19 mouse cellular contexts compared by ENCODE assay signal in genomic region chr4:154346731-154347522, GRCm38 (mm10). TPM values are rescaled to one million over a fixed set of nuclear protein-coding genes. Genes with fewer than 3 reads are reported as not detected.
DNase-seq lines count a peak whose midpoint lies in the region; ATAC-seq and TF ChIP-seq lines count a peak whose summit lies in the region.
"Had no signal": no experiment of that assay in that cellular context is flagged by ENCODE, and none has a peak within 500 bp of the region (broad histone marks: within the 10 kb centered on the region; RNA-seq: fewer than 3 reads in every experiment).

No protein-coding gene starts in this region.

- no peak overlapping the region for H3K4me2 ChIP-seq in heart, embryonic 16.5 days (ENCODE audit: low read depth, low read length)
- no peak overlapping the region for H3K4me2 ChIP-seq in heart, embryonic 11.5 days
- no peak overlapping the region for H3K4me2 ChIP-seq in embryonic facial prominence, embryonic 13.5 days
- H3K4me2 ChIP-seq in midbrain, embryonic 14.5 days (ENCODE audit: low read length) = no peak overlapping the region
- H3K4me2 ChIP-seq: liver, embryonic 12.5 days; stomach, embryonic 15.5 days had no signal

- peaks cover 7% of the 10 kb centered on the region for H3K36me3 ChIP-seq in heart, embryonic 16.5 days (ENCODE audit: control insufficient read depth, insufficient read depth)
- H3K36me3 ChIP-seq in heart, embryonic 11.5 days (ENCODE audit: control insufficient read depth, insufficient read depth, low read length) = peaks cover 5% of the 10 kb centered on the region; the same call in 1 of the 2 replicates
- peaks cover 35% of the 10 kb centered on the region for H3K36me3 ChIP-seq in embryonic facial prominence, embryonic 13.5 days
- H3K36me3 ChIP-seq in midbrain, embryonic 14.5 days (ENCODE audit: control insufficient read depth, insufficient read depth, low read length) = no peaks in the 10 kb centered on the region
- H3K36me3 ChIP-seq: stomach, embryonic 15.5 days had no signal

- 0 out of 2 replicates have a peak overlapping the region, but pooled peaks have one; percentile 4 for H3K9ac ChIP-seq in heart, embryonic 16.5 days (ENCODE audit: low read length)
- H3K9ac ChIP-seq in heart, embryonic 11.5 days (ENCODE audit: low read depth, low read length) = no peak overlapping the region
- H3K9ac ChIP-seq in embryonic facial prominence, embryonic 13.5 days = 0 out of 2 replicates have a peak overlapping the region, but pooled peaks have one; percentile 27
- H3K9ac ChIP-seq in midbrain, embryonic 14.5 days (replicated peaks; ENCODE audit: low read length) = no peak overlapping the region
- H3K9ac ChIP-seq: liver, embryonic 12.5 days; stomach, embryonic 15.5 days had no signal

- no peak overlapping the region for H3K4me3 ChIP-seq in heart, embryonic 16.5 days (ENCODE audit: low read length)
- no peak overlapping the region for H3K4me3 ChIP-seq in heart, embryonic 11.5 days (ENCODE audit: low read depth, low read length)
- no peak overlapping the region for H3K4me3 ChIP-seq in embryonic facial prominence, embryonic 13.5 days
- H3K4me3 ChIP-seq in midbrain, embryonic 14.5 days (replicated peaks; ENCODE audit: low read depth, low read length) = no peak overlapping the region
- H3K4me3 ChIP-seq: erythroblast, embryonic 14.5 days; liver, embryonic 12.5 days; stomach, embryonic 15.5 days had no signal

- 66% methylated on average over 19 of the region's 19 CpGs for WGBS in heart, embryonic 16.5 days
- WGBS in heart, embryonic 11.5 days (ENCODE audit: insufficient replicate concordance) = 58% methylated on average over 19 of the region's 19 CpGs
- WGBS in embryonic facial prominence, embryonic 13.5 days = 54% methylated on average over 19 of the region's 19 CpGs
- 22% methylated on average over 19 of the region's 19 CpGs for WGBS in midbrain, embryonic 14.5 days

- peaks cover 3% of the 10 kb centered on the region for H3K9me3 ChIP-seq in heart, embryonic 16.5 days (replicated peaks; ENCODE audit: control insufficient read depth, low read length)
- no peaks in the 10 kb centered on the region for H3K9me3 ChIP-seq in heart, embryonic 11.5 days (replicated peaks; ENCODE audit: control insufficient read depth, low read length)
- H3K9me3 ChIP-seq in embryonic facial prominence, embryonic 13.5 days = no peaks in the 10 kb centered on the region
- H3K9me3 ChIP-seq in midbrain, embryonic 14.5 days (ENCODE audit: control insufficient read depth, low read length) = no peaks in the 10 kb centered on the region
- H3K9me3 ChIP-seq: liver, embryonic 12.5 days; stomach, embryonic 15.5 days had no signal

- H3K4me1 ChIP-seq in heart, embryonic 16.5 days (ENCODE audit: control insufficient read depth, insufficient read depth, low read length) = peaks cover 16% of the 10 kb centered on the region; the same call in 1 of the 2 replicates
- peaks cover 5% of the 10 kb centered on the region; the same call in 1 of the 2 replicates for H3K4me1 ChIP-seq in heart, embryonic 11.5 days (ENCODE audit: control insufficient read depth, insufficient read depth, low read length)
- peaks cover 21% of the 10 kb centered on the region for H3K4me1 ChIP-seq in embryonic facial prominence, embryonic 13.5 days
- H3K4me1 ChIP-seq in midbrain, embryonic 14.5 days (ENCODE audit: control insufficient read depth, insufficient read depth, low read length) = 0 out of 2 replicates have a peak, but pooled peaks cover 5% of the 10 kb centered on the region
- H3K4me1 ChIP-seq: liver, embryonic 12.5 days had no signal

- no peak for ATAC-seq in heart, embryonic 16.5 days (replicated peaks; ENCODE audit: extremely low read depth, insufficient read depth, low FRiP score)
- ATAC-seq in heart, embryonic 11.5 days (replicated peaks; ENCODE audit: insufficient number of reproducible peaks, low FRiP score, low TSS enrichment) = no peak
- ATAC-seq in embryonic facial prominence, embryonic 13.5 days (ENCODE audit: insufficient number of reproducible peaks, insufficient read depth, low FRiP score, low TSS enrichment, low read depth) = no peak
- ATAC-seq in midbrain, embryonic 14.5 days (ENCODE audit: low FRiP score, low TSS enrichment) = no peak; the same call in 1 of the 2 replicates
- ATAC-seq: activated CD4-positive, CD25-positive, alpha-beta regulatory T cell, adult 4 months; liver, embryonic 12.5 days had no signal

- DNase-seq in brain, embryonic 14.5 days (ENCODE audit: low read depth) = peak; percentile 58
- DNase-seq in midbrain, embryonic 14.5 days = peak; percentile 61
- DNase-seq in left cerebral cortex, adult 11 months (ENCODE audit: low spot score) = no peak
- no peak for DNase-seq in layer of hippocampus, adult 9-11 months
- no peak for DNase-seq in adrenal gland, adult 18-20 months (ENCODE audit: low spot score in 2 of 2)
- DNase-seq: cerebellum, postnatal 14 days; layer of hippocampus, postnatal 36 days; lung, postnatal 10 days; right cerebral cortex, postnatal 25 days; thymus, postnatal 36 days had no signal

- H3K27ac ChIP-seq in heart, embryonic 16.5 days (ENCODE audit: low read length) = no peak overlapping the region
- no peak overlapping the region for H3K27ac ChIP-seq in heart, embryonic 11.5 days (ENCODE audit: low read depth, low read length)
- H3K27ac ChIP-seq in embryonic facial prominence, embryonic 13.5 days = no peak overlapping the region
- no peak overlapping the region for H3K27ac ChIP-seq in midbrain, embryonic 14.5 days (replicated peaks; ENCODE audit: low read depth, low read length)
- H3K27ac ChIP-seq: liver, embryonic 12.5 days had no signal

- TF ChIP-seq POLR2A in brain, embryonic 14.5 days (IDR thresholded peaks at IDR 0.05; ENCODE audit: borderline replicate concordance, extremely low read depth, insufficient read depth, insufficient read length, poor library complexity, severe bottlenecking) = no peak

- H3K27me3 ChIP-seq in heart, embryonic 16.5 days (ENCODE audit: control insufficient read depth, insufficient read depth, low read length) = no peaks in the 10 kb centered on the region
- H3K27me3 ChIP-seq in heart, embryonic 11.5 days (ENCODE audit: control insufficient read depth, insufficient read depth, low read length) = no peaks in the 10 kb centered on the region; the same call in none of the 2 replicates
- H3K27me3 ChIP-seq in embryonic facial prominence, embryonic 13.5 days = no peaks in the 10 kb centered on the region
- H3K27me3 ChIP-seq in midbrain, embryonic 14.5 days (ENCODE audit: control insufficient read depth, insufficient read depth, low read length) = no peaks in the 10 kb centered on the region

- TF ChIP-seq CTCF in brain, embryonic 14.5 days (IDR thresholded peaks at IDR 0.05; ENCODE audit: borderline replicate concordance, extremely low read depth, insufficient read depth, insufficient read length) = no peak

RNA-seq across cellular contexts. Expression of gene B230104I21Rik, which starts 11.0 kb away (rescaled TPM):
- polyA plus RNA-seq in heart, embryonic 16.5 days (2015; fragmentation: Nextera tagmentation; extraction: Ambion mirVana) = 0.17 TPM in 1 of 2 replicates, not detected in the other
- polyA plus RNA-seq in heart, embryonic 11.5 days (2014; fragmentation: Nextera tagmentation; extraction: Ambion mirVana) = 0.24 TPM in 1 of 2 replicates, not detected in the other
- polyA plus RNA-seq in brain, embryonic 14.5 days (2012; rRNA removed) = not detected in 2 replicates
- polyA plus RNA-seq in embryonic facial prominence, embryonic 13.5 days (2015; fragmentation: Nextera tagmentation; extraction: Ambion mirVana) = not detected in 2 replicates
- not detected in 2 replicates for polyA plus RNA-seq in midbrain, embryonic 14.5 days (2014; fragmentation: Nextera tagmentation; extraction: Ambion mirVana)
- not detected for total RNA-seq in adrenal gland, adult 18-20 months (2021)
- total RNA-seq: gastrocnemius, adult 8-10 months had no signal
- polyA plus RNA-seq: activated CD4-positive, CD25-positive, alpha-beta regulatory T cell, adult 4 months; erythroblast, embryonic 14.5 days; heart, embryonic 14.5 days; liver, embryonic 12.5 days; stomach, embryonic 15.5 days had no signal

RNA-seq across cellular contexts. Expression of gene Arhgef16, which starts 45.5 kb away (rescaled TPM):
- 4.3 and 5.3 TPM in 2 replicates for polyA plus RNA-seq in heart, embryonic 16.5 days (2015; fragmentation: Nextera tagmentation; extraction: Ambion mirVana)
- polyA plus RNA-seq in heart, embryonic 11.5 days (2014; fragmentation: Nextera tagmentation; extraction: Ambion mirVana) = 1.1 and 1.5 TPM in 2 replicates
- 0.67 and 1.2 TPM in 2 replicates for polyA plus RNA-seq in brain, embryonic 14.5 days (2012; rRNA removed)
- 5.9 and 7.7 TPM in 2 replicates for polyA plus RNA-seq in embryonic facial prominence, embryonic 13.5 days (2015; fragmentation: Nextera tagmentation; extraction: Ambion mirVana)
- polyA plus RNA-seq in midbrain, embryonic 14.5 days (2014; fragmentation: Nextera tagmentation; extraction: Ambion mirVana) = 0.74 and 0.93 TPM in 2 replicates
- total RNA-seq in adrenal gland, adult 18-20 months (2021) = under 1 TPM; 0.19 to 0.23 TPM

Comparison
In these comparisons a context has a peak if more than half of its experiments do, and no peak if none do; other contexts are left out.
1. H3K9ac ChIP-seq: peak in heart, embryonic 16.5 days (single experiment) and embryonic facial prominence, embryonic 13.5 days (single experiment); none in heart, embryonic 11.5 days (single experiment) and midbrain, embryonic 14.5 days (single experiment).
2. DNase-seq: peak in brain, embryonic 14.5 days (single experiment) and midbrain, embryonic 14.5 days (single experiment); none in left cerebral cortex, adult 11 months (single experiment), layer of hippocampus, adult 9-11 months (single experiment) and adrenal gland, adult 18-20 months (0 of 2).